Comparison of ENCODE assay signal across 8 mouse cellular contexts in the genomic region with DNA sequence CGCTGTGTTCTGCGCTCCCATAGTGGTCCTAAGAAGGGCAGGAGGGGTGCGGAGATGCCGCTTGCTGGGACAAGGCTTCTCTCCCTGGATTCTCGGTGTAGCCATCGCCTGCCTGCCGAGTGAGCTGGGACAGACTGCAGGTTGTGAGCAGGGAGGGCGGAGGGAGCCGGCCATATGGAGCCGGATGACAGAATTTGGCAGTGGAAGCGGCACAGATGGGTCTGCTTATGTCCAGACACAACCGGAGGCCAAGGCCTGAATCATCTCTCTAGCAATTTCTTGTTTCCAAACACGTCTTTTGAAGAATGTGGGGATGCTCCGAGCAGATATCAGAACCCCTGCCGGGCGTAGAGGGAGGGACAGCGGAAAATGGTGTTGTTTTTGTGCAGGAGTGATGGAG. TPM values are rescaled to one million over a fixed set of nuclear protein-coding genes. Genes with fewer than 3 reads are reported as not detected.
DNase-seq lines count a peak whose midpoint lies in the region; ATAC-seq and TF ChIP-seq lines count a peak whose summit lies in the region.

No protein-coding gene starts in this region.

- no peak overlapping the region for H3K4me3 ChIP-seq in gastrocnemius, adult 2 months
- peak overlapping the region; percentile 45 for H3K4me3 ChIP-seq in cerebellum, adult 2 months (replicated peaks; ENCODE audit: insufficient read depth, low read depth, low read length)
- H3K4me3 ChIP-seq in liver, embryonic 12.5 days, result no peak overlapping the region

- intact Hi-C loops in gastrocnemius, adult 2 months (cut with DNase I), result no loop called here
- intact Hi-C loops in left cerebral cortex, postnatal 14 days (cut with DNase I), result no loop called here

- no peaks in the 10 kb centered on the region for H3K9me3 ChIP-seq in liver, embryonic 12.5 days (replicated peaks)

- H3K4me1 ChIP-seq in cerebellum, adult 2 months (ENCODE audit: control insufficient read depth, insufficient read depth, low read length), result peaks cover 44% of the 10 kb centered on the region
- H3K4me1 ChIP-seq in liver, embryonic 12.5 days, result 0 out of 2 replicates have a peak, but pooled peaks cover 5% of the 10 kb centered on the region

- no peak for TF ChIP-seq POLR2A in cerebellum, adult 2 months (IDR thresholded peaks at IDR 0.05; ENCODE audit: borderline replicate concordance, insufficient read depth, low read length)

- no peak for ATAC-seq in liver, embryonic 12.5 days

- H3K36me3 ChIP-seq in liver, embryonic 12.5 days, result no peaks in the 10 kb centered on the region

- H3K9ac ChIP-seq in liver, embryonic 12.5 days, result no peak overlapping the region

- no peaks in the 10 kb centered on the region; the same call in 1 of the 2 replicates for H3K27me3 ChIP-seq in cerebellum, adult 2 months (ENCODE audit: control insufficient read depth, insufficient read depth, low read length)
- H3K27me3 ChIP-seq in liver, embryonic 12.5 days (replicated peaks), result peaks cover 17% of the 10 kb centered on the region; the same call in 1 of the 2 replicates

- peak; percentile 33 for DNase-seq in gastrocnemius, adult 2 months
- DNase-seq in gastrocnemius, adult 8-10 months (ENCODE audit: low spot score in 2 of 2), result no peak
- peak; percentile 98 for DNase-seq in cerebellum, adult 2 months
- DNase-seq in frontal cortex, postnatal 36 days (ENCODE audit: low spot score in 2 of 2), result peak; percentile 64 to 78
- DNase-seq in left cerebral cortex, postnatal 14 days (ENCODE audit: low spot score in 2 of 2), result peak; percentile 70 to 77
- peak; percentile 68 to 72 for DNase-seq in right cerebral cortex, adult 2 months (ENCODE audit: low spot score in 2 of 2)
- DNase-seq in testis, postnatal 10 days (ENCODE audit: low spot score), result no peak

- WGBS in cerebellum, adult 2 months, result 16% methylated on average over 17 of the region's 17 CpGs
- 58% methylated on average over 17 of the region's 17 CpGs for WGBS in liver, embryonic 12.5 days (ENCODE audit: insufficient replicate concordance)

- H3K27ac ChIP-seq in gastrocnemius, adult 2 months, result no peak overlapping the region
- peak overlapping the region; percentile 75 for H3K27ac ChIP-seq in cerebellum, adult 2 months (ENCODE audit: insufficient read depth, low read length)
- H3K27ac ChIP-seq in liver, embryonic 12.5 days, result no peak overlapping the region

- H3K4me2 ChIP-seq in liver, embryonic 12.5 days, result no peak overlapping the region

- no peak for TF ChIP-seq CTCF in gastrocnemius, adult 2 months (IDR thresholded peaks at IDR 0.05)
- TF ChIP-seq CTCF in cerebellum, adult 2 months (IDR thresholded peaks at IDR 0.05; ENCODE audit: borderline replicate concordance, insufficient read depth, low read depth, low read length), result no peak

RNA-seq across cellular contexts. Expression of gene Aldh1b1, which starts 42.9 kb away (rescaled TPM):
- total RNA-seq in gastrocnemius, adult 2 months (2021), result under 1 TPM; 0.23 to 0.95 TPM
- total RNA-seq in gastrocnemius, adult 8-10 months (2022), result under 1 TPM; 0.27 to 0.81 (median 0.37) TPM
- polyA plus RNA-seq in cerebellum, adult 2 months (2012; rRNA removed), result 2.7 and 2.8 TPM in 2 replicates
- 10 to 100 TPM in 1 of 2 experiments, 1 to 10 TPM in 1; 9.6 to 10.5 TPM for total RNA-seq in left cerebral cortex, postnatal 14 days (2021)
- 29.0 and 30.8 TPM in 2 replicates for polyA plus RNA-seq in liver, embryonic 12.5 days (2016; fragmentation: Nextera tagmentation; extraction: Ambion mirVana)

Comparison
In these comparisons a context has a peak if more than half of its experiments do, and no peak if none do; other contexts are left out.
1. DNase-seq: peak in gastrocnemius, adult 2 months (single experiment), cerebellum, adult 2 months (2 of 2), frontal cortex, postnatal 36 days (2 of 2), left cerebral cortex, postnatal 14 days (2 of 2) and right cerebral cortex, adult 2 months (2 of 2); none in gastrocnemius, adult 8-10 months (0 of 2) and testis, postnatal 10 days (single experiment).
2. RNA of gene Aldh1b1, which starts 42.9 kb away (total RNA-seq): 9.6 to 10.5 TPM in left cerebral cortex, postnatal 14 days; 0.23 to 0.95 TPM in gastrocnemius, adult 2 months and 0.27 to 0.81 TPM in gastrocnemius, adult 8-10 months; every median in the first group is over 4 times any median in the second.